Mouse (Mus musculus) neural tube, embryonic 11.5 days (tissue): Measurements from ENCODE around the gene Styk1. TPM values are rescaled to one million over a fixed set of nuclear protein-coding genes. Genes with fewer than 3 reads are reported as not detected.
"Not testable (repeated sequence)": the region's sequence is repeated elsewhere in the genome, so short reads cannot be mapped to it uniquely, and the experiment has no call there.

Experiments used
- ATAC-seq: fragments of 200-750 bp; cut with Nextera tagmentation; 2 replicates; pipeline ENCODE4 v1.8.0; 2017; ENCODE audit warnings: moderate number of reproducible peaks, mild to moderate bottlenecking, moderate TSS enrichment, moderate library complexity; ENCODE audit not compliant: insufficient read depth, low FRiP score, low TSS enrichment
- DNase-seq: peaks from one replicate; pipeline ENCODE4 v3.0.0-alpha.2; 2015; ENCODE audit warnings: low spot score
- H3K27ac ChIP-seq: fragments of 300-500 bp; sonication (generic); 2 replicates; pipeline ENCODE4 v1.5.1; 2014; ENCODE audit warnings: low read depth, mild to moderate bottlenecking, low read length
- H3K27me3 ChIP-seq: fragments of 300-500 bp; sonication (generic); 2 replicates; pipeline ENCODE4 v1.6.1; 2014; ENCODE audit warnings: mild to moderate bottlenecking, low read length, mixed read lengths; ENCODE audit not compliant: control insufficient read depth, insufficient read depth
- H3K36me3 ChIP-seq: fragments of 300-500 bp; sonication (generic); 2 replicates; pipeline ENCODE4 v1.6.1; 2014; ENCODE audit warnings: mild to moderate bottlenecking, low read length, moderate library complexity, mixed read lengths; ENCODE audit not compliant: control insufficient read depth, insufficient read depth
- H3K4me1 ChIP-seq: fragments of 300-500 bp; sonication (generic); 2 replicates; pipeline ENCODE4 v1.6.1; 2014; ENCODE audit warnings: low read length, mixed read lengths; ENCODE audit not compliant: control insufficient read depth, insufficient read depth
- H3K4me2 ChIP-seq: fragments of 300-500 bp; sonication (generic); 2 replicates; pipeline ENCODE4 v1.6.1; 2014; ENCODE audit warnings: low read depth, mild to moderate bottlenecking, moderate library complexity
- H3K4me3 ChIP-seq: fragments of 300-500 bp; sonication (generic); 2 replicates; pipeline ENCODE4 v1.5.1; 2014; ENCODE audit warnings: low read depth, low read length
- H3K9ac ChIP-seq: fragments of 300-500 bp; sonication (generic); 2 replicates; pipeline ENCODE4 v1.6.1; 2014; ENCODE audit warnings: mild to moderate bottlenecking, low read length
- H3K9me3 ChIP-seq: fragments of 300-500 bp; sonication (generic); 2 replicates; pipeline ENCODE4 v1.6.1; 2016; ENCODE audit warnings: low read length; ENCODE audit not compliant: control insufficient read depth
- WGBS: fragments of 180-500 bp; shearing (Covaris S2); extraction: QIAGEN DNeasy Blood & Tissue Kit; methylation state at CpG from one replicate; pipeline ENCODE4 v1.1.7; 2014; 5-methylcytosine and 5-hydroxymethylcytosine counted together
- polyA plus RNA-seq: library from polyadenylated mRNA; unstranded; fragments of >200 nt; fragmentation: Nextera tagmentation; extraction: Ambion mirVana; gene quantifications from 2 replicates; pipeline ENCODE4 v1.2.1, GENCODE M21; 2014

The Styk1 gene
- polyA plus RNA-seq, 1 experiment from 2014 or later = 2.1 TPM

DNA sequence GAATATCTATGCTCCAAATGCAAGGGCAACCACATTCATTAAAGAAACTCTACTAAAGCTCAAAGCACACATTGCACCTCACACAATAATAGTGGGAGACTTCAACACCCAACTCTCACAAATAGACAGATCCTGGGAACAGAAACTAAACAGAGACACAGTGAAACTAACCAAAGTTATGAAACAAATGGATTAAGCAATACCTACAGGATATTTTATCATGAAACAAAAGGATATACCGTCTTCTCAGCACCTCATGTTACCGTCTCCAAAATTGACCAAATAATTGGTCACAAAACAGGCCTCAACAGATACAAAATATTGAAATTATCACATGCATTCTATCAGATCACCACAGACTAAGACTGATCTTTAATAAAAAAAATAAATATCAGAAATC, 75.2 kb downstream of the Styk1 start:
- not testable (repeated sequence) for H3K4me2 ChIP-seq, H3K27me3 ChIP-seq, H3K9me3 ChIP-seq, H3K27ac ChIP-seq, H3K4me3 ChIP-seq, DNase-seq, H3K4me1 ChIP-seq, H3K36me3 ChIP-seq, H3K9ac ChIP-seq, ATAC-seq
- WGBS = 94% methylated on average over 2 of the region's 2 CpGs

DNA sequence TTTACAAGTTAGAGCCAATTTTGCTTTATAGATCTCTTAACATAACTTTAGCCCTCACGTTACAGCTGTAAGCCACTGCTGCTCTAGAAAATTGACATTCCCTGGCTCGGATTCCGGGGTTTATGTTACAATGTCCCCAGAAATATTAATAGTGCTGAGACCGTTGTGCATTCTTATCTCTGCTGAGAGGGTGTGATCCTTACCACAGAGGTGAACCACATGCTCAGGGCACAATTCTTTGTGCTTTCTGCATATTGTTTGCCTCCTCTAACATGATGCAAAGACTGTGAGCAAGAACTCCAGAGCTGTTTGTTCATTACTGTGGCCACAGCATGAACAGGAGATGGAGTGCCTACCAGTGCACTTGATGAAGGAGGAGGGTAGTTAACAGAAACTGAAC, 76.7 kb downstream of the Styk1 start:
- Histone ChIP-seq H3K27ac (no peak overlapping the region), H3K4me3 (no peak overlapping the region), H3K9ac (no peak overlapping the region), H3K27me3 (no peaks in the 10 kb centered on the region), H3K36me3 (no peaks in the 10 kb centered on the region), H3K9me3 (no peaks in the 10 kb centered on the region), H3K4me2 (no peak overlapping the region), H3K4me1 (no peaks in the 10 kb centered on the region)
- DNase-seq = no peak
- 89% methylated on average over 4 of the region's 4 CpGs for WGBS
- no peak for ATAC-seq

- no peak for ATAC-seq
Observed at GRCm38 (mm10) chr6:131272311-131272710, 81.1 kb downstream of the Styk1 start.

GRCm38 (mm10) chr6:131270312-131270711, 83.1 kb downstream of the Styk1 start:
- H3K27ac ChIP-seq = no peak overlapping the region
- ATAC-seq (no peak), DNase-seq (no peak)
- H3K9me3 ChIP-seq = no peaks in the 10 kb centered on the region
- no peaks in the 10 kb centered on the region for H3K36me3 ChIP-seq
- no peaks in the 10 kb centered on the region for H3K4me1 ChIP-seq
- WGBS = 55% methylated on average over 1 of the region's 1 CpGs
- no peak overlapping the region for H3K9ac ChIP-seq
- H3K4me3 ChIP-seq = no peak overlapping the region
- no peak overlapping the region for H3K4me2 ChIP-seq
- no peaks in the 10 kb centered on the region for H3K27me3 ChIP-seq

More at GRCm38 (mm10) chr6:131272311-131272710, 81.1 kb downstream of the Styk1 start:
- Histone ChIP-seq H3K4me3 (no peak overlapping the region), H3K27ac (no peak overlapping the region), H3K4me2 (no peak overlapping the region), H3K9ac (no peak overlapping the region), H3K27me3 (no peaks in the 10 kb centered on the region), H3K9me3 (no peaks in the 10 kb centered on the region), H3K36me3 (no peaks in the 10 kb centered on the region), H3K4me1 (no peaks in the 10 kb centered on the region)
- 89% methylated on average over 1 of the region's 1 CpGs for WGBS
- no peak for DNase-seq

DNA sequence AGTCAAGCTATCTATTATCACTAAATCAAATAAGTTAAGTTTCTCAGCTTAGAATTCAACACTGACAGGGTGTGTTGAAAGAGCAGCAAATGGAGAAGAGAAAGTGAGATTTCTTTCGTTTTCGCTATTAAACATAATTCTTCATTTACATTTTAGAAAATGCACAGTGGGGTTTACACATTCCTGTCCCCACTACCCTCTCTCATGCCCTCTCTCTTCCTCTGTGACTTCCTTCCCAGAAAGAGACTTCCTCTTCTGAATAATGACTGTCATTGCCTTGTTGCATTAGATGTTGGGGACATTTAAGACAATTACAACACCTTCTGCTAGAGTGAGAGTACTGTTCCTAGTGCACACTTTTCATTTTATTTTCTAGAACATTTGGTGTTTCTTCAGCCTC, 83.8 kb downstream of the Styk1 start:
- no peak overlapping the region for H3K4me3 ChIP-seq
- no peak overlapping the region for H3K9ac ChIP-seq
- no peaks in the 10 kb centered on the region for H3K27me3 ChIP-seq
- WGBS = 93% methylated on average over 2 of the region's 2 CpGs
- no peak overlapping the region for H3K27ac ChIP-seq
- ATAC-seq (no peak), DNase-seq (no peak)
- H3K9me3 ChIP-seq = no peaks in the 10 kb centered on the region
- no peaks in the 10 kb centered on the region for H3K4me1 ChIP-seq
- H3K4me2 ChIP-seq = no peak overlapping the region
- no peaks in the 10 kb centered on the region for H3K36me3 ChIP-seq

DNA sequence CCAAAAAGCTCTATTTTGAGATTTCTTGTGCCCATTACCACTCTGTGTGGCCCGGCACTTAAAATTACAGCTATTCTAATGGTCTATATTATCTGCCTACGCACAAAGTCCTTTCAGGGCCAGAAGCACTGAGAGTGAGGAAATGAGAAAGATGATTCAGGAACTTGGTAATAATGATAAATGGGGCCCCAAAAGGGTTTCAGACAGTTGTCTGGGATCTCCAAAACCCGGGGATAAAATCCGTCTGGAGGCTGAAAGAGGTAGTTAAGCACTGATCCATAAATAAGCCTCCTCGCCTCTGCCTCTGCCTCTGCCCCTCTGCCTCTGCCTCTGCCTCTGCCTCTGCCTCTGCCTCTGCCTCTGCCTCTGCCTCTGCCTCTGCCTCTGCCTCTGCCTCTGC, 89.2 kb downstream of the Styk1 start:
- DNase-seq (no peak), ATAC-seq (no peak)
- Histone ChIP-seq H3K4me3 (no peak overlapping the region), H3K27ac (no peak overlapping the region), H3K36me3 (no peaks in the 10 kb centered on the region), H3K4me2 (no peak overlapping the region), H3K9ac (no peak overlapping the region), H3K27me3 (no peaks in the 10 kb centered on the region), H3K4me1 (no peaks in the 10 kb centered on the region), H3K9me3 (no peaks in the 10 kb centered on the region)
- 86% methylated on average over 5 of the region's 5 CpGs for WGBS

DNA sequence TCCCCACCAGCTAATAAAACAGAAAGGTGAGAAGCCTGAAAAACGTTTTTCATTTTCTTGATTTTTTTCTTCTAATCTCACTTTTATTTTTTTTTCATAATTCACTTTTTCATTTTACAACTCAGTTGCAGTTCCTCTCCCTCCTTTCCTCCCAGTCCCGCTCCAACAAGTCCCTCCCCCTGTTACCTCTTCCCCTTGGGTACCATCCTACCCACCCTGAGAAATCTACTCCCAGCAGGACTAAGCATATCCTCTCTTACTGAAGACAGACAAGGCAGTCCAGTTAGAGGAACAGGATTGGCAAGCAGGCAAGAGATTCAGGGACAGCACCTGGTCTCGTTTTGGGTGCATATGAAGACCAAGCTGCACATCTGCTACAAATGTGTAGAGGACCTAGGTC, 90.6 kb downstream of the Styk1 start:
- no peaks in the 10 kb centered on the region for H3K9me3 ChIP-seq

DNA sequence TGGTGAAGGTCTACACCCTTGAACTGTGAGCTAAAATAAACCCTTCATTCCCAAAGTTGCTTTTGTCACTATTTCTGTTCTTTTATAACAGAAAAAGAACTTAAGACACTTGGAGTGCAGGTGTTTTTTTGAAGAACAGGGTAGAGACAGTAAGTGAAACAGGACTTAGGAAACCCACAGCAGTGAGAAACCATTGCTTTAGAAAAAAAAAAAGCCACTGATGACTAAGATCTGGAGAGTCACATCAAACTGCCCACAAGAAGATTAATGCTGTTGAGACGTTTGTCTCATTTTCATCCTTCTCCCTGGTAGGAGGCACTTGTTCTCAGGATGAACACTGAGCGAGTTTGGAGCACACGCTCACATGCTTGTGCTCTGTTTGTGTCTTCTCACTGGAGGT, 91.4 kb downstream of the Styk1 start:
- no peak overlapping the region for H3K27ac ChIP-seq
- no peak for ATAC-seq
- H3K4me2 ChIP-seq = no peak overlapping the region

More for the DNA sequence above, 90.6 kb downstream of the Styk1 start:
- Histone ChIP-seq H3K4me2 (no peak overlapping the region), H3K27me3 (no peaks in the 10 kb centered on the region), H3K9ac (no peak overlapping the region), H3K36me3 (no peaks in the 10 kb centered on the region), H3K27ac (no peak overlapping the region), H3K4me3 (no peak overlapping the region), H3K4me1 (no peaks in the 10 kb centered on the region)
- WGBS = 65% methylated on average over 3 of the region's 3 CpGs
- no peak for DNase-seq
- no peak for ATAC-seq

More for the DNA sequence above, 91.4 kb downstream of the Styk1 start:
- Histone ChIP-seq H3K4me1 (no peaks in the 10 kb centered on the region), H3K9me3 (no peaks in the 10 kb centered on the region), H3K4me3 (no peak overlapping the region), H3K27me3 (no peaks in the 10 kb centered on the region), H3K36me3 (no peaks in the 10 kb centered on the region), H3K9ac (no peak overlapping the region)
- DNase-seq = no peak
- WGBS = 82% methylated on average over 3 of the region's 3 CpGs
